Comparison of ENCODE assay signal across 22 mouse cellular contexts in genomic region chr14:29950805-29951204, GRCm38 (mm10). TPM values are rescaled to one million over a fixed set of nuclear protein-coding genes. Genes with fewer than 3 reads are reported as not detected.
DNase-seq lines count a peak whose midpoint lies in the region; ATAC-seq and TF ChIP-seq lines count a peak whose summit lies in the region.
"Had no signal": no experiment of that assay in that cellular context is flagged by ENCODE, and none has a peak within 500 bp of the region (broad histone marks: within the 10 kb centered on the region; RNA-seq: fewer than 3 reads in every experiment).

No protein-coding gene starts in this region.

- ATAC-seq in G1E (ENCODE audit: extremely low read depth, insufficient number of reproducible peaks, low FRiP score, poor library complexity, severe bottlenecking): peak; percentile 76; the same call in 1 of the 2 replicates
- ATAC-seq in common myeloid progenitor, adult 5-6 weeks (replicated peaks; ENCODE audit: low read depth, poor library complexity, severe bottlenecking): peak; percentile 99
- ATAC-seq: hindbrain, postnatal 0 days; intestine, embryonic 16.5 days; Patski had no signal

- TF ChIP-seq CTCF in E14TG2a.4 (conservative IDR thresholded peaks at IDR 0.05; ENCODE audit: low read length) (no peak), G1E (IDR thresholded peaks at IDR 0.05; ENCODE audit: low read depth, low read length) (no peak)

- H3K36me3 ChIP-seq in E14TG2a.4 (ENCODE audit: insufficient read depth, low read length) (peaks cover 14% of the 10 kb centered on the region), G1E (replicated peaks) (no peaks in the 10 kb centered on the region)
- H3K36me3 ChIP-seq: embryonic facial prominence, embryonic 12.5 days; forebrain, embryonic 12.5 days; heart, embryonic 10.5 days; hindbrain, embryonic 10.5 days; limb, embryonic 13.5 days; liver, embryonic 13.5 days; lung, embryonic 15.5 days had no signal

- H3K9me3 ChIP-seq in E14TG2a.4 (ENCODE audit: low read length): peaks cover 19% of the 10 kb centered on the region; the same call in 1 of the 2 replicates
- H3K9me3 ChIP-seq in G1E (replicated peaks): no peaks in the 10 kb centered on the region
- H3K9me3 ChIP-seq: embryonic facial prominence, embryonic 12.5 days; forebrain, embryonic 12.5 days; heart, embryonic 10.5 days; hindbrain, embryonic 10.5 days; limb, embryonic 13.5 days; liver, embryonic 13.5 days; lung, embryonic 15.5 days had no signal

- H3K27me3 ChIP-seq in E14TG2a.4 (ENCODE audit: insufficient read depth, low read length) (no peaks in the 10 kb centered on the region), G1E (ENCODE audit: insufficient read depth, low read length) (no peaks in the 10 kb centered on the region)
- H3K27me3 ChIP-seq: embryonic facial prominence, embryonic 12.5 days; forebrain, embryonic 12.5 days; limb, embryonic 13.5 days; liver, embryonic 13.5 days; lung, embryonic 15.5 days had no signal

- H3K4me1 ChIP-seq in E14TG2a.4 (replicated peaks; ENCODE audit: low read depth, low read length) (peaks cover 53% of the 10 kb centered on the region), G1E (ENCODE audit: insufficient read depth, low read depth, low read length) (peaks cover 2% of the 10 kb centered on the region; the same call in 1 of the 2 replicates)
- H3K4me1 ChIP-seq: embryonic facial prominence, embryonic 12.5 days; forebrain, embryonic 12.5 days; heart, embryonic 10.5 days; hindbrain, embryonic 10.5 days; limb, embryonic 13.5 days; liver, embryonic 13.5 days; lung, embryonic 15.5 days had no signal

- no peak for DNase-seq in G1E (ENCODE audit: low spot score)
- DNase-seq in monocyte, adult 2 months (ENCODE audit: low read depth in 1 of 2, low spot score in 2 of 2): peak; percentile 23 to 50
- no peak for DNase-seq in ovary, postnatal 10 days (ENCODE audit: low spot score)
- DNase-seq in kidney, adult 9 months: no peak
- DNase-seq in layer of hippocampus, postnatal 10 days (ENCODE audit: low spot score in 2 of 2): no peak
- DNase-seq: adrenal gland, postnatal 10 days; cerebellum, postnatal 14 days; gastrocnemius, adult 2 months; kidney, postnatal 36 days; liver, embryonic 13.5 days; lung, postnatal 36 days had no signal

- H3K4me3 ChIP-seq in E14TG2a.4 (replicated peaks; ENCODE audit: low read length) (peak overlapping the region; percentile 41), G1E (ENCODE audit: low read depth, low read length) (no peak overlapping the region)
- H3K4me3 ChIP-seq: embryonic facial prominence, embryonic 12.5 days; forebrain, embryonic 12.5 days; gastrocnemius, adult 2 months; heart, embryonic 10.5 days; hindbrain, embryonic 10.5 days; limb, embryonic 13.5 days; liver, embryonic 13.5 days; lung, embryonic 15.5 days had no signal

RNA-seq across cellular contexts. Expression of gene Selenok, which starts 17.3 kb away (rescaled TPM):
- 49.4 and 55.1 TPM in 2 replicates for total RNA-seq in G1E (2014; fragmentation: Nextera tagmentation)
- total RNA-seq in G1E (2017): 278 and 312 TPM in 2 replicates
- polyA plus RNA-seq in G1E (2012): 6.2 and 7.9 TPM in 2 replicates
- total RNA-seq in common myeloid progenitor, adult 5-6 weeks (2017): 155 and 175 TPM in 2 replicates
- total RNA-seq in layer of hippocampus, postnatal 10 days (2021): 100 to 1,000 TPM; 129 to 141 TPM

RNA-seq across cellular contexts. Expression of gene Actr8, which starts 27.3 kb away (rescaled TPM):
- 39.9 and 46.2 TPM in 2 replicates for total RNA-seq in G1E (2014; fragmentation: Nextera tagmentation)
- total RNA-seq in G1E (2017): 45.8 and 53.0 TPM in 2 replicates
- polyA plus RNA-seq in G1E (2012): 34.9 and 39.0 TPM in 2 replicates
- total RNA-seq in common myeloid progenitor, adult 5-6 weeks (2017): 25.1 and 41.0 TPM in 2 replicates
- total RNA-seq in layer of hippocampus, postnatal 10 days (2021): 10 to 100 TPM; 67.3 to 71.7 TPM

RNA-seq across cellular contexts. Expression of gene Il17rb, which starts 57.9 kb away (rescaled TPM):
- not detected in 2 replicates for total RNA-seq in G1E (2014; fragmentation: Nextera tagmentation)
- 0.23 and 0.33 TPM in 2 replicates for total RNA-seq in G1E (2017)
- not detected in 2 replicates for polyA plus RNA-seq in G1E (2012)
- 2.9 and 3.9 TPM in 2 replicates for total RNA-seq in common myeloid progenitor, adult 5-6 weeks (2017)
- total RNA-seq in layer of hippocampus, postnatal 10 days (2021): under 1 TPM; 0.42 to 0.75 TPM
- total RNA-seq: gastrocnemius, adult 2 months had no signal

RNA-seq across cellular contexts. Expression of gene Chdh, which starts 58.0 kb away (rescaled TPM):
- not detected in 2 replicates for total RNA-seq in G1E (2014; fragmentation: Nextera tagmentation)
- total RNA-seq in G1E (2017): under 0.01 and 0.16 TPM in 2 replicates
- polyA plus RNA-seq in G1E (2012): 0.01 TPM in 1 of 2 replicates, not detected in the other
- total RNA-seq in common myeloid progenitor, adult 5-6 weeks (2017): 37.0 and 38.1 TPM in 2 replicates
- total RNA-seq in layer of hippocampus, postnatal 10 days (2021): under 1 TPM; 0.40 to 0.80 TPM

Comparison
In these comparisons a context has a peak if more than half of its experiments do, and no peak if none do; other contexts are left out.
1. DNase-seq: peak in monocyte, adult 2 months (2 of 2); none in G1E (single experiment), ovary, postnatal 10 days (single experiment), kidney, adult 9 months (single experiment) and layer of hippocampus, postnatal 10 days (0 of 2).